Mouse (Mus musculus): ENCODE measurements around the gene Zcchc14.

Zcchc14 gene

DNA sequence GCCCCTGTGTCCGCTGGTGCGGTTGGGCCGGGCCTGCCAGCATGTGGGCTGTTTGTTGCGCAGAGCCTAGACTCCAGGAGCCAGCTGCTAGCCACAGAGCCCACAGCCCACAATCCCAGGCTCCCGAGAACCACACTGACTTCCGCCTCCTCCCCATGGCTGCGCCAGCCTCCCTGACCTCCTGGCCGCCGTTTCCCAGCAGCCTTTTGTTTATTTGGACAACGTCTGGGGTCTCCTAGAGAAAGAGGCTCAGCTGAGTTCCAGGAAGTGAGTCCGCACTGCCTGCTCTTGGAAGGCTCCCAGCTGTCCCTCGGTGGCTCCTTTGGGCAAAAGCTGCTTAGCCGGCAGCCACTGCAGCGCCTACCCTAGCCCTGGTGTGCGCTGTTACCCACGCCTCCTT, 12.6 kb upstream of the Zcchc14 start:
- DNase-seq (ENCODE audit: low read depth, low spot score), result no peak

DNA sequence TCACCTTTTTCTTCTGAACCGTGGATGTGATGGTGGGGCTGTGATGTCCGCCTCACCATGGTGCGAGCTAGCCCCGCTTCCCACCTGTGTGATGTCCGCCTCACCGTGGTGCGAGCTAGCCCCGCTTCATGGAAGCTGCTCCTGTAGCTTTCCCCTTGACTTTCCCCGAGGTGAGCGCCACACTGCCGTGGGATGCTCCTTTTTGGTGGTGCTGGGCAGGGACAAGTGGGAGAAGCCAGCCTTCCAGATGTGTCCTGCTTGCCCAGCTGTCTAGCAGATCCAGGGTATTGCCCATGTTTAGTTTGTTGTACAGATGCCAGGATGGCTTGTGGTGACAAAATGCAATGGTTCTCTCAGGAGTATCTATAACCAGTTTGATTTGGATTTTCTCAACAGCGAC, 10.4 kb upstream of the Zcchc14 start:
- no peak for DNase-seq (ENCODE audit: low read depth, low spot score)

GRCm38 (mm10) chr8:121661631-121662357, 9.1 kb upstream of the Zcchc14 start:
- DNase-seq (ENCODE audit: low read depth, low spot score), result no peak

GRCm38 (mm10) chr8:121660602-121661001, 7.9 kb upstream of the Zcchc14 start:
- DNase-seq (ENCODE audit: low read depth, low spot score), result no peak

DNA sequence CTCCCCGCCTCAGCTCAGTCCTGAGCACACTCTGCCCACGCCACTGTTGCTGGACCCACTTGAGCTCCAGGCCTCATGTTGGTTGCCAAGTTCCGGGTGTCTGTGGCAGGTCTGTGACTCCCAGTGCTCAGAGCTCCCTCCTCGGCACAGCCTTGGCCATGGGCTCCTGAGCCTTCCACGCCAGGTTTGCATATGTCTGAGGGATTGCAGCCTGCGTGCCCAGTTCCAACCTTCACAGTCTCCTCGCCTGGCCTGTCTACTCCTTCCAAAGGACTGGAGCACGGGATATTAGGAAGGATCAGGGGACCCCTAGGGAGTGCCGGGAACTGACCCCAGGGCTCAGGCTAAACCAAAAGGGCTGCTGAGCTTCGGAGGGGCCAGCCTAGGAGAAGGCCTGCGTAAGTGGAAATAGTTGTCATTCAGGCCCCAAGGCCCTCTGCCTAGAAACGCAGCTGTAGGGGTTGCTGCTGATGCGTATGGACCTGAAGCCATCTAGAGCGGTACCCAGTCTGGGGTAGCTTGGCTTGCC, 2.3 kb upstream of the Zcchc14 start:
- no peak for DNase-seq (ENCODE audit: low read depth, low spot score)

DNA sequence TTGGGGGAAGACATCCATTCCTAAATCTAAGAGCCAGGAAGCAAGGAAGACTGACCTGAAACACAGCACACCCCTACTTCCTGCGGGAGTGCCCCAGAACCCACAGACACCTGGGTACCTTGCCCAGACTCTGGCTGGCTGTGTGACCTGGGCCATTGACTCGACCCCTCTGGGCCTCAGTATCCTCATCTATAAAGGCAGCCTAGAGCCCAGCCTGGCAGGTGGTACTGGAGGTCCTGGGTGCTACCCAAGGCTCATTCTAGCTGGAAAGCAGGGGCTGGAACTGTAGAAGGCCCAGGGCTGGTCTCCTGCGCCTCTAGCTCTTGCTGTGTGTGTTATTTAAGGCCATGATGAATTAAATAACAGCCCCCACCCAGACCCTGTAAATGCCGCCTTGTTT, 1.4 kb upstream of the Zcchc14 start:
- DNase-seq (ENCODE audit: low read depth, low spot score), result no peak

DNA sequence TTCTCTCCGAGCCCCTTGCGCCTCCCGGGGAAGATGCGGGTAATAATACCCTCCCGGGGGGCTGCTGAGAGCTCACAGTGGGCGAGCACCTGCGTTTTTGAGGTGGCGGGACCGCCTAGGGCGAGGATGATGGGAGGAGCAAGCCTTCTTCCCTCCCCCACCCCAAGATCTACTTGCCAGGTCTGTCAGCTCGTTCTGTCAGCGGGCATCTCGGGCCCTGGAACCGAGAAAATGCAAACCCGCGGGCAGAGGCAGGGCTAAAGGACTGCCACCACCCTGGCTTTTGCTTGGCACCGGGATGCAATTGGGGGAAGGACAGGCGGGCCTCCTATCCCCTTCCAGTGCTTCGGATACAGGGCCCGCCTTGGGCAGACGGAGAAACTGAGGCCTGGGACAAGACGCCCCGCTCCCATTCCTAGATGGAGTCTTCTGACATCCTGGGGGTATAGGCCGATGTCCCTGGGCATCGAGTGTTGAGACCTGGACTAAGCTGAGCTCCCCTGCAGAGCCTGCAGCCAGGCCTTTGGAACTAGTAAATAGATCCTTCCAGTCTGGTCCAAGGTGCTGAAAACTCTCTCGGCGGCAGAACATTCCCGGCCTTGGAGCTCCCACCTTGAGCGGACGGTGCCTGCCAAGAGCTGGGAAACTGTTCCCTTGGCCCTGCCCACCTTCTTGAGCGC, 779 bp upstream of the Zcchc14 start:
- DNase-seq (ENCODE audit: low read depth, low spot score), result no peak

DNA sequence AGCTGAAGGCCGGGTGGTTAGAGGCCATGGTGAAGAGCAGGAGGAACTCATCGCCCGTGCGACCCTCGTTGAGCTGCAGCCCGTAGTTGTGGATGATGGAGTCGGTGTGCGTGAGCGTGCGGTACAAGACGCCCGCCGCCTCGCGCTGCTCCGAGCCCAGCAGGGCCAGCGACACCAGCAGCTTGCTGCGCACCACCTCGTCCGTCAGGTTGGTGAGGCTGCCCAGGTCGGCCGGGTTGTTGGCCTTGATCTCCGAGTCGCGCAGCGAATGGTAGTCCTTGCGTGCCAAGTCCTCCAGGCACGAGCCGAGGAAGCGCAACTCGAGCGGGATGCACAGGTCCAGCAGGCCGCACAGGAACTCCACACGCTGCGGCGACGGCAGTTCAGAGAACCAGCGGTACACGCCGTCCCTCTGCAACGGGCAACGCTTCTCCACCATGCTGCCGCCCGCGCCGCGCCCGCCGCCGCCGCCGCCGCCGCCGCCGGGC, 783 bp downstream of the Zcchc14 start:
- no peak for DNase-seq (ENCODE audit: low read depth, low spot score)

DNA sequence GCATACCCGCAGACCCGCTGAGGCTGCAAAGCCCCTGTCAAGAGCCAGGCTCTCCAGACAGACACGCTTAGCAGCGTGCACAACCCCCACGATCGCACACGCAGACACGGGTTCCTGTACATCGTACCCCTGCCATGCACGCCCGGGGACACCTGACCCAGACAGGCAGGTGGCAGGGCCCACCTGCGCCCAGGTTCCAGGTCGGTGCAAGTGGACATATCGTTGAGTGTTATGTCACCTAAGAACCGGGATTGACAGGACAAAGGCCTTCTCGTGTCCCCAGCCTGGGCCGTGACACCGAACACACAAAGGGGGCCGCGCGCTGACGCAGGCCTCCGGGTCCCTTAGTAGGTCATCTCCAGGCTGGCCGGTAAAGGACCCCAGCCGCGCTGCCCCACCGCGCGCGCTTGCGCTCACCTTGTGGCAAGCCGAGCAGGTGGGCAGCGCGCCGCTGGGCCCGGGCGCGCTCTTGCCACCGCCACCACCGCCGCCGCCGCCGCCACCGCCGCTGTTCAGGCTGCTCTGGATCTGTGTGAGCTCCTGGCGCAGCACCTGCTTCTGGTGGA, 1.3 kb downstream of the Zcchc14 start:
- DNase-seq (ENCODE audit: low read depth, low spot score), result no peak

- DNase-seq (ENCODE audit: low read depth, low spot score), result no peak
Observed at GRCm38 (mm10) chr8:121650389-121651307, 2.1 kb downstream of the Zcchc14 start.

DNA sequence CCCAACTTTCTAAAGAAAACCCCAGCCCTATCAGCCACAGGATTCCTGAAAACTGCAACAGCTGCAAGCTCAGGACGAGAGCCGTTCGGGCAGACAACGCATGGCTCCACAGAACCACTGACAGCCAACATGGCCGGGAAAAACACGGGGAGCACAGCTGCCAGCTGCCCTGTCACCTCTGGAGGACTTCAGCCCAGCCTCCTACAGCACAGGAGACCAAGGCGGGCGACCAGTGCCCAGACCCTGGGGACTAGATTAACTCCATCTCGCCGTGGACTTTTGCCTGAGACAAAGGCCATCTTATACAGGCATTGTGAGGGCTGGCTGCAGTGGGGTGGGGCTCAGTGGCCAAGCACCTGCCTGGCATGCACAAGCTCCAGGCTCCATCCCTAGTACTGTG, 2.8 kb downstream of the Zcchc14 start:
- no peak for DNase-seq (ENCODE audit: low read depth, low spot score)

DNA sequence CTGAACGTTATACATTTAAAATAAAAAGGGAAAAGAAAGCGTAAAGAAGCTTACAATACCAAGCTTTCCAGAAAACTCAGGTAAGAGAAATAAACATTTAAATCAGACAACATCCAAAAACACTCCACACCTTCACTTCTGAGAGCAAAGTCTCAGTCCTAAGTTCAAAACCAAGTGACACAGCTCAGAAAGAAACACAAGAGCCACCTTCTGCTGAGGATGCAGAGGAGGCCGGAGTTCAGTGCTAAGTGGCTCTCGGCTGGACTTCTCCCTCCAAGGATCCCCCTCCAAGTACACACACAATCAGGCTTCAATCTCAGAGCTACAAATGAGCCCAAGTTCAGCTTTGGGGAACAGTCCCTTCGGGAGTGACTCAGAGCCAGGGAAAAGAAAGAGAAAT, 3.3 kb downstream of the Zcchc14 start:
- no peak for DNase-seq (ENCODE audit: low read depth, low spot score)

DNA sequence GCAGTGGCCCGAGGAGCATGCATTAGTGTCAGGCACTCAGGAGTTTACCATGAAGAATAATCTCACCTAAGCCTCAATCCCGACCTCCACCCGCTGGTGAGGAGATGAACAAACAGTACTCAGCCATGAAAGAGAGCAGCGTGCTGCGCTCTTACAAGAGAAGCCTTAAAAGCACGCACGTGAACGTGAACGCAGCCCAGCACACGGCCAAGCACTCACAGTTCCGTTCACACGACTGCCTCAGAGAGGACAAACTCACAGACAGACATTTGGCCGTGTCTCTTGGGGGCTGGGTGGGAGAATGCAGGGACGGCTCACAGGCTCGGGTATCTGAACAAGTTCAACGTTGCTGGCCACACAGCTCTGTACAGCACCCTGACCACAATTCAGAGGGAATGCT, 4.2 kb downstream of the Zcchc14 start:
- DNase-seq (ENCODE audit: low read depth, low spot score), result no peak

GRCm38 (mm10) chr8:121647511-121648215, 5.0 kb downstream of the Zcchc14 start:
- no peak for DNase-seq (ENCODE audit: low read depth, low spot score)

GRCm38 (mm10) chr8:121643384-121643783, 9.3 kb downstream of the Zcchc14 start:
- no peak for DNase-seq (ENCODE audit: low read depth, low spot score)

DNA sequence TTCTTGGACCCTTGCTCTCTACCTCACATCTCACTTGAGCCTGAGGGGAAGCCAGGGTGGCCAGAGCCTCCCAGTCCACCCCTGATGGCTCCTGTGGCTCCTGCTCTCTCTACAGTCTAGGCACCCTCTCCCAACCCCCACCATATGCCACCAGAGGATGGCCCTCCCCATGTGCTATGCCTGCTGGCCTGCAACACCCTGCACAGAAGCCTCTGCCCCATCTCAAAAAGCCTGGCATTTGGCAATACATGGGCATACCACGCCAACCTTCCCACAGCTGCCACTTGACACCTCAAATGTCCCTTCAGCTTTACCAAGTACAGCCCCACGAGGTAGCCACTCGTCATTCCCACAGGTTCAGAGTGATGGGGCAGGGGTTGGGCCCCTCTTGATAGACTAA, 9.9 kb downstream of the Zcchc14 start:
- no peak for DNase-seq (ENCODE audit: low read depth, low spot score)

- DNase-seq (ENCODE audit: low read depth, low spot score), result no peak
Observed at GRCm38 (mm10) chr8:121636180-121636579, 16.5 kb downstream of the Zcchc14 start.

- no peak for DNase-seq (ENCODE audit: low read depth, low spot score)
Observed at GRCm38 (mm10) chr8:121635534-121635933, 17.2 kb downstream of the Zcchc14 start.

GRCm38 (mm10) chr8:121632401-121632800, 20.3 kb downstream of the Zcchc14 start:
- no peak for DNase-seq (ENCODE audit: low read depth, low spot score)

DNA sequence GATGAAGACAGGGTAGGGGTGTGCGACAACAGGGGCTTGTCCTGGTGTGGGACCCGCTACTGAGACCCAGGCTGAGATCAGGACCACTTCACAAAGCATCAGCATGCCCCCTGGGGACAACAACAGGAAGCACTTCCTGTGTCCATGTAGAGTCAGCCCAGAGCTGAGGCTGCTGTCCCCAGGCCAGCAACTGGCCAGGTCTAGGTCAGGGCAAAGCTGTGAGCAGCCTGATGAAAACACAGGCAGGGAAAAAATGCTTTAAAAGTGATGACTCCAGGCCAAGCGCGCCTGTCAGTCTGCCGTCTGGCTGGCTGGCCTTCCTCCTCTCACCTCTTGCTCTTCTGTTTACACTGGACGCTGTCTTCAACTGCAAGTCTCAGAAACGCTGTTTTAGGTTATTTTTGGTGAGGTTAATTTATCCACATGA, 21.0 kb downstream of the Zcchc14 start:
- no peak for DNase-seq (ENCODE audit: low read depth, low spot score)

DNA sequence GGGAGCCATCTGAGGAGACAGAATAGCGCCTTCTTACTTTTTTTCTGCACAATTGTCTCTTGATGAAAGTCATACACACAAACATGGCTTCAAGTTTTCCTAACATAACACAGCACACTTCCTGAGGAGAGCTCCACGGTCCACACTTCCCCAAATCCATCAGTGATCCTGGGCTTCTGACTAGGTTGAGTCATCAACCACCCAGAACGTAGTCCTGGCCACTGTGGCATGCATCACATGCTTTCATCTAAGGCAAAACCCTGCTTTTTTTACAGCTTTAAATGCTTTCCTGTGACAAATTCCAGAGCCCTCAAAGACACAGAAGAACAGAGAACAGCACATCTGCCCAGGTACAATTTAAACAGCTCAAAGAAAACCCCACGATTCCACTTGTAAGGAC, 24.0 kb downstream of the Zcchc14 start:
- no peak for DNase-seq (ENCODE audit: low read depth, low spot score)
